Mouse (Mus musculus): Measurements from ENCODE around the gene Hnf1b. TPM values are rescaled to one million over a fixed set of nuclear protein-coding genes. Genes with fewer than 3 reads are reported as not detected.

Hnf1b gene
- not detected in 2 replicates for polyA plus RNA-seq (2015; fragmentation: Nextera tagmentation; extraction: Ambion mirVana)

DNA sequence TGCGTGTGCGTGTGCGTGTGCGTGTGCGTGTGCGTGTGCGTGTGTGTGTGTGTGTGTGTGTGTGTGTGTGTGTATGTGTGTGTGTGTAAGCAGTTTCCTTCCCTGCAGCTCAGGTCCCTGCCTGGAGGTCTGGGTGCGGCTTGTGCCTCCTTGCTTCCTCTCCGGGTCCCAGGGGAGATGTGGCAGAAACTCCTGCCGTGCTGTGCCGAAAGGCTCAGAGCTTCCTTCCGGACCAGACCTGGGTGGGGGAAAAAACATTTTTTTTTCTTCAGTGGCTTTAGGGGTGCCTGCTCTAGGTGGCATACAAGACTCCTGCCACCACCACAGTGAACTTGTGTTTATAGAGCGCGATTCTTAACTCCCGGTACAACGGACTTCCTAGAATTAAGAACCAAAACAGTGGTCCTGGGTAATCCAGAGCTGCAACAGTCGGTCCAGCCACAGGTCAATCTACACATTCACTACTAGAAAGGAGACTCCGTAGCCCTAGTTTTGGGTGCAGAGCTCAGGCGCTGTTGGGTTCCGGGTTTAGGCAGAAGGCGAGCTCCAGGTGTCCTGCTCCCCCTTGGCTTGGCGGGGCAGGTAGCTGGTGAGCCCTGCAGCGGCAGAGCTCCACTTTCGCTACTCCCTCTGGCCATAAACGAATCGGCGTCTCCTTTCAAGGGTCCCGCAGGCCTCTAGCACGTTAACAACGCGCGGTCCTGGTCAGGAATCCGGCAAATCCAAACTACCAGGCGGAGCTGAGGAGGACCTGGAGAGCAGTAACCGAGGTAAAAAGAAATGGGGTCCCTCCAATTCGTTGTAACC lies at the start of gene Hnf1b:
TSS of gene Hnf1b (plus strand) at position 535 of the 807 bp plus-strand sequence.
- 2% methylated on average over 31 of the region's 36 CpGs for WGBS
- no peak within 1 kb of the TSS for H3K4me2 ChIP-seq
- no peak within 1 kb of the TSS for H3K9ac ChIP-seq
- H3K27ac ChIP-seq: no peak within 1 kb of the TSS
- H3K9me3 ChIP-seq (replicated peaks): no peaks in the 10 kb centered on the region
- peaks cover 73% of the 10 kb centered on the region for H3K27me3 ChIP-seq
- ATAC-seq: no peak
- H3K4me1 ChIP-seq: peaks cover 11% of the 10 kb centered on the region
- no peak within 1 kb of the TSS for H3K4me3 ChIP-seq
- H3K36me3 ChIP-seq (ENCODE audit: poor library complexity, severe bottlenecking): no peaks in the 10 kb centered on the region

DNA sequence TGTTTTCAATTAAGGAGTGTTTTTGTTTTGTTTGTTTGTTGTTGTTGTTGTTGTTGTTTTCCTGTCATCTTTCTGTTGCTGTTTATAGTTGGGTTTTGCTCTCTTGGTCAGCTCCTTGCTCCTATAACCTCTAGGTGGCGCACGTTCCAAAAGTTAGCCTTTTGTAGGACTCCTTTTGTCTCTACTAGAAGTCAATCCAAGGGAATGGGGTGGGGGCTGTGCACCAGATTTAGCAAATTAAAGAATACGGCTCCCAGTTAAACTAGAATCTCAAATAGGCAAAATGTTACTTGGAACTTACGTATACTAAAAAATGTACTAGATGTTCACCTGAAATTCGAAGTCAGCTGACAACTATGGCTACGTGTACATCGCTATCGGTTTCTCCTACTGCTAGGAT lies 47.7 kb upstream of the Hnf1b start:
- Histone ChIP-seq H3K4me3 (no peak overlapping the region), H3K27me3 (no peaks in the 10 kb centered on the region), H3K9me3 (replicated peaks) (no peaks in the 10 kb centered on the region; the same call in 1 of the 2 replicates), H3K4me1 (no peaks in the 10 kb centered on the region), H3K4me2 (no peak overlapping the region), H3K27ac (no peak overlapping the region), H3K9ac (no peak overlapping the region), H3K36me3 (ENCODE audit: poor library complexity, severe bottlenecking) (no peaks in the 10 kb centered on the region)
- WGBS: 70% methylated on average over 8 of the region's 8 CpGs
- ATAC-seq: no peak

DNA sequence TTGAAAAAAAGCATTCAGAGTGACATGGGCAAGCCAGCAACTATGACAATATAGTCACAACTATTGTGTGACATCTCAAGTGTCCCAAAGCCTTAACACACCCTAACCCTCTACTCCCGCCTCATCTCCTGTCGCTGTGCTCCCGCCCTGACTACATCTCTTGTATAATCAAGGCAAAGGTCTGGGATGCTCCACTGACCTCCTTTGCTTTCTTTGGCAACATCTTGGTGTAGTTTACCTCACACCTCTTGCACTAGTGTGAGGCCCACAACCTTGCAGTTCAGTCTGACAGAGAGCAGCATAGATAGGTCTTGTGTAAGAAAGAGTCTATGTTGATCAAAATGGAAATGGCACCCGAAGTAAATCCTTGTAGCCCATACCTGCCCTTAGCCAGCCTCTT lies 47.3 kb upstream of the Hnf1b start:
- H3K4me3 ChIP-seq: no peak overlapping the region
- no peaks in the 10 kb centered on the region for H3K27me3 ChIP-seq
- H3K9ac ChIP-seq: no peak overlapping the region
- H3K9me3 ChIP-seq (replicated peaks): no peaks in the 10 kb centered on the region; the same call in 1 of the 2 replicates
- no peak overlapping the region for H3K27ac ChIP-seq
- no peaks in the 10 kb centered on the region for H3K36me3 ChIP-seq (ENCODE audit: poor library complexity, severe bottlenecking)
- no peak for ATAC-seq
- no peak overlapping the region for H3K4me2 ChIP-seq
- no peaks in the 10 kb centered on the region for H3K4me1 ChIP-seq
- 94% methylated on average over 4 of the region's 4 CpGs for WGBS

DNA sequence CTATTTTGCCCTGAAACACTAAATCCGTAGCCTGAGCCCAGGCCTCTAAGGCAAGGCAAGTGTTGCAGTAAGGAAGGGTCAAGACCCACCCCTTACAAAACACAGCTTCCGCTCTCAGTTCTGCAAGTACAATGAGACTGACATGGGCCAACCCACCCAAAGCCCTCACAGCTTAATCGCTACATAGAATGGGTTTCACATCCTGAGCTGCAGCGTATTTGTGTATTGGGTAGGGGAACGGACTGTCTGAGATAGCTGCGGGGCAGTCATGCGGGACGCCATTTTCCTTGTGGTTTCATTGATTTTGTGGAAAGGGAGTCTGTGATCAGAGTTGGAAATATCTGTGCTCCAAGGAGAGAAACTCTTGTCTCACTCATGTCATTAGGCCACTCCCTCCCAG lies 39.4 kb upstream of the Hnf1b start:
- H3K4me1 ChIP-seq: no peaks in the 10 kb centered on the region
- H3K9ac ChIP-seq: no peak overlapping the region
- H3K27me3 ChIP-seq: no peaks in the 10 kb centered on the region
- no peak overlapping the region for H3K27ac ChIP-seq
- 77% methylated on average over 8 of the region's 8 CpGs for WGBS
- H3K36me3 ChIP-seq (ENCODE audit: poor library complexity, severe bottlenecking): no peaks in the 10 kb centered on the region
- no peak overlapping the region for H3K4me2 ChIP-seq
- no peak for ATAC-seq
- H3K4me3 ChIP-seq: no peak overlapping the region
- no peaks in the 10 kb centered on the region; the same call in 1 of the 2 replicates for H3K9me3 ChIP-seq (replicated peaks)

DNA sequence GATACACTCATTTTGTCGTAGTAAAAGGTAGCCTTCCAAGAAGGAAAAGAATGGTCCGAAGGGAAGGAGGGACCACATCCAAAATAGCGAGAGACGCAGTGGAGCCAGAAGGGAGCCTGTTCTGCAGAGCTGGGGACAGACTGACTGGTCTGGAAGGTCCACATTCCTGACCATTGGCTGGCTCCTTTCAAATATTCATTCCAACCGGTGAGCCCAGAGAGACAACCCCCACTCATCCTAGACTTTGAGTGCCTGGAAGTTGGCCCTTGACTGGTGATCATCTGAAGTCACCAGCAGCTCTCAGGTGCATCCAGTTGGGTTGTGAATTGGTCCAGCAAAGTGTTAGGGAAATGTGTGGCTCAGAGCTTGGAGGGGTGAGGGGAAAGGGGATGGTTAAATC lies 34.7 kb upstream of the Hnf1b start:
- H3K9ac ChIP-seq: no peak overlapping the region
- 0 out of 2 replicates have a peak, but pooled peaks cover 6% of the 10 kb centered on the region for H3K4me1 ChIP-seq
- no peaks in the 10 kb centered on the region for H3K36me3 ChIP-seq (ENCODE audit: poor library complexity, severe bottlenecking)
- no peaks in the 10 kb centered on the region for H3K27me3 ChIP-seq
- H3K27ac ChIP-seq: no peak overlapping the region
- WGBS: 90% methylated on average over 5 of the region's 5 CpGs
- no peak overlapping the region for H3K4me3 ChIP-seq
- no peak overlapping the region for H3K4me2 ChIP-seq
- no peaks in the 10 kb centered on the region for H3K9me3 ChIP-seq (replicated peaks)
- no peak for ATAC-seq

DNA sequence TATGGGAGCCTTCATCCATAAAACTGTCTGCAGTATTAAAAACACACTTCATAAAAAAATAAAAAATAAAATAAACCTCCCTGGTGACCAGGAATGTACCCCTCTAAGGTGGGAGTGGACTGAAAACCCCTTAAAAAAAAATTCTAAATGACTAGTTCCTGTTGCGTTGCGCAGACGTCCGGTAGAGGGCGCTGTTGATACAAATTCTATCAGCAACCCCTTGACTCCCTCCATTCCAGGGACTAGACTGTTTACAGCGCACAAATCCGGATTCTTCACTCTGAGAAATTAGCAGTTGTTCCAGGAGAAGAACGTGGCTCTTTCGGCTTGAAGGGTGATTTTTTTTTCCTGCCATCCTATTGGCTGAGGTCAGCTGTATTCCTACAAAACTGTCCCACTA lies 34.2 kb upstream of the Hnf1b start:
- H3K4me1 ChIP-seq: 0 out of 2 replicates have a peak, but pooled peaks cover 7% of the 10 kb centered on the region
- no peak overlapping the region for H3K27ac ChIP-seq
- no peaks in the 10 kb centered on the region for H3K9me3 ChIP-seq (replicated peaks)
- no peak overlapping the region for H3K9ac ChIP-seq
- no peaks in the 10 kb centered on the region for H3K36me3 ChIP-seq (ENCODE audit: poor library complexity, severe bottlenecking)
- no peak overlapping the region for H3K4me2 ChIP-seq
- ATAC-seq: no peak
- no peaks in the 10 kb centered on the region for H3K27me3 ChIP-seq
- WGBS: 11% methylated on average over 9 of the region's 9 CpGs
- H3K4me3 ChIP-seq: no peak overlapping the region

DNA sequence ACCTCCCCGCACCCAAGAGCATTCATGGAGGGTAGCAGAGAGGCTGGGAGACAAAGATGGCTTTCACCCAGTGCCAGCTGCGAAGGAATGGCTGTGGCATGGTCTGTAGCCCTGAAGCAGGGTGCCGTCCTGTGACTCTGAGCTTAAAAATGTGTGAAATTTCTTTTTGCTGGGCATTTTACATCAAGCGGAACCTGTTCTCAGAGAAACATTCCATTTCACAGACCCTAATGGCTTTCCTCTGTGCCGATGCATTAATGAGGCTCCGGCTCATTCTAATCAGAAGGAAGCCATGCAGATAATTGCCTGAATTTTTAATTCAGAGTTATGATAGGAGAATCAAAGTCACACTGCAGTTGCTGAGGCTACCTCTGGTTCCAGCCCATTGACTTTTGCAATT lies 32.8 kb upstream of the Hnf1b start:
- Histone ChIP-seq H3K9ac (no peak overlapping the region), H3K9me3 (replicated peaks) (no peaks in the 10 kb centered on the region), H3K4me2 (no peak overlapping the region), H3K27me3 (no peaks in the 10 kb centered on the region), H3K4me1 (0 out of 2 replicates have a peak, but pooled peaks cover 7% of the 10 kb centered on the region), H3K27ac (no peak overlapping the region), H3K36me3 (ENCODE audit: poor library complexity, severe bottlenecking) (no peaks in the 10 kb centered on the region), H3K4me3 (no peak overlapping the region)
- 55% methylated on average over 6 of the region's 6 CpGs for WGBS
- ATAC-seq: no peak

DNA sequence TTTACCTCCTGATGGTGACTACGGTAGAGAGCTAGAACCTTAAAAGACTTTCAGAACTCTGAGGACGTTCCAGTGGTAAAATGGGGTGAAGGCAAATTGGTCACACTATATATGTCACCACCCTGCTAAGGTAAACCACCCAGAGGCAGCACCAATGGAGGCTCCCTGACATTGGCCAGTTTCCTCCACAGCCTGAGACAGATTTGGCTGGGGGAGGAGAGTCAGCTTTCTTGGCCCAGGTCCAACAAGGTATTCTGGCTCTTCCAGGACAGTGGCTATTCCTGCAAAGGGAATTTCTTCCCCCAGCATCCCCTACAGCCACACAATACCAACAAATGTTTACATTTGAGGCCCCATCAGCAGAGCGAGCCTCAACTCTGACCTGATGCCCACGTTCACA lies 31.9 kb upstream of the Hnf1b start:
- Histone ChIP-seq H3K27me3 (no peaks in the 10 kb centered on the region), H3K9me3 (replicated peaks) (no peaks in the 10 kb centered on the region), H3K4me3 (no peak overlapping the region), H3K27ac (no peak overlapping the region), H3K36me3 (ENCODE audit: poor library complexity, severe bottlenecking) (no peaks in the 10 kb centered on the region), H3K9ac (no peak overlapping the region), H3K4me2 (no peak overlapping the region), H3K4me1 (0 out of 2 replicates have a peak, but pooled peaks cover 7% of the 10 kb centered on the region)
- ATAC-seq: no peak
- 81% methylated on average over 4 of the region's 4 CpGs for WGBS

DNA sequence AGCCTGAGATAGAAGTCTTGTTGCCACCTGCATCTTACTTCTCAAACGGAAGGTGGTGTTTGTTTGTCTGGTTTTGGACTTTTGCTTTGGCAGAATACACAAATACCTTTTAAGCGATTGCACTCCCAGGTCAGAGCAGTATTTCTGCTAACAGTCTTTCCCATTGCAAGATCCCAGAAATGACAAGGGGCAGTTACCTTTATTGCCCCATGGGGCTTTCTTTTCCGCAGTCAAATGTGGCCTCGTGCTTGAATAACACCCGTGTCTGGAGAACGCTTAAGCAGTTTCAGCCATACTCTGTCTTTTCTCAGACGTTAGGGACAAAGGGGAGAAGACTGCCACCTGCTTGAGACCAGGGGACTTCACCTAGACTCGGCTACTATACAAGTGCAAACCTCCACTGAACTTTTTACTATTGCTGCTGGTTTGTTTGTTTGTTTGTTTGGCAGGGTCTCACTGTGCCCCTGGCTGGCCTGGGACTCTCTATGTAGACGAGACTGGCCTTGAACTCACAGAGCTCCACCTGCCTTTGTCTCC lies 31.2 kb upstream of the Hnf1b start:
- WGBS: 69% methylated on average over 9 of the region's 9 CpGs
- Histone ChIP-seq H3K4me2 (no peak overlapping the region), H3K4me3 (no peak overlapping the region), H3K9me3 (replicated peaks) (no peaks in the 10 kb centered on the region), H3K27ac (no peak overlapping the region), H3K9ac (no peak overlapping the region), H3K4me1 (0 out of 2 replicates have a peak, but pooled peaks cover 7% of the 10 kb centered on the region), H3K27me3 (no peaks in the 10 kb centered on the region), H3K36me3 (ENCODE audit: poor library complexity, severe bottlenecking) (no peaks in the 10 kb centered on the region)
- no peak for ATAC-seq

DNA sequence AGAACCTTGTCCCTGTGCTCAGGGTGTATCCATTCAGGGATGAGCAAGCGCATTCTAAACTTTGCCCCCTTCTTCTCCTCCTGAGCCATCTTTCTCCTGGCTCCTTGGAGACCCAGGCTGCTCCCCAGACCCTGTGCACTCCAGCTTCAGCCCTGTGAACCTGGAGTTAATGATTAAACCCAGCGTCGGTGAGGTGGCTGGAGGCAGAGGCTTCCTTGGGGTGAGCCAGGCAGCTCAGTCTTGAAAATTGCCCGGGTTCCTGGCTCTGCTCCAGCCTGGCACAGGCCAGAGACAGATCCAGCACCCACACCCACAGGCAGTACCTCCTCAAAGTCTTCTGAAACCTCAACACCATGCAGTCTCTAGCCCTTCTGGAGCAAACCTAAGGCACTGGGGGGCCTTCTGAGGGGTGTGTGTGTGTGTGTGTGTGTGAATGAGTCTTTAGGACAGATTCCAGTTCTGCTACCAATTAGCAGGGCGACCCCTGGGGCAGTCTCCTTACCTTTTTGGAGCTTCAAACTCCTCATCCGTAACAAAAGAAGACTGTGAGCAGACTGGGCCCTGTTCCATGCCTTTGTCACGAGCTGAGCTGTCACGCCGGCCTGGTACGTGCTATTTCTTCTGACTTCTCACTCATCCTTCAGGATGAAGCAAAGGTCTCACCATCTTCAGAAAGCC lies 29.9 kb upstream of the Hnf1b start:
- Histone ChIP-seq H3K4me2 (no peak overlapping the region), H3K4me3 (no peak overlapping the region), H3K27ac (no peak overlapping the region), H3K27me3 (no peaks in the 10 kb centered on the region), H3K4me1 (0 out of 2 replicates have a peak, but pooled peaks cover 7% of the 10 kb centered on the region), H3K9ac (no peak overlapping the region), H3K36me3 (ENCODE audit: poor library complexity, severe bottlenecking) (no peaks in the 10 kb centered on the region), H3K9me3 (replicated peaks) (no peaks in the 10 kb centered on the region)
- WGBS: 45% methylated on average over 10 of the region's 10 CpGs
- no peak for ATAC-seq

DNA sequence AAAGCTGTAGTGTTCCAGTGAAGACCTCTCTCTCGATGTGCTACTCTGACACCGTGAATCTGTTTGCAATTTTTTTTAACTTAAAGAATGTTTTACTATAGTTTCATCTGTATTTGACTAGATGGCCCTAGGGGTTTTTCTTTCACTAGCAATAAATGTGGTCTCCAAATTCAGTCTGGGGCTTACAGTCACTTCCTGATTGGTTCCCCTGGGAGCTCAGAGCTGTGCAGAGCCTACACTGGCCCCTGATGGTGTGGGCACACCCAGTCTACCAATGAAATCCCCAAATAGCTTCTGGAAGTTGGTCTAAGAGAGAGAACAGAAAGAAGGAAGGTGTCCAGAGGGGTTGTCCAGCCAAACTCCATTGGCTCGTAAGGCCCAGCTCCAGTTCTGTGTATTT lies 23.7 kb upstream of the Hnf1b start:
- WGBS: 92% methylated on average over 3 of the region's 3 CpGs

DNA sequence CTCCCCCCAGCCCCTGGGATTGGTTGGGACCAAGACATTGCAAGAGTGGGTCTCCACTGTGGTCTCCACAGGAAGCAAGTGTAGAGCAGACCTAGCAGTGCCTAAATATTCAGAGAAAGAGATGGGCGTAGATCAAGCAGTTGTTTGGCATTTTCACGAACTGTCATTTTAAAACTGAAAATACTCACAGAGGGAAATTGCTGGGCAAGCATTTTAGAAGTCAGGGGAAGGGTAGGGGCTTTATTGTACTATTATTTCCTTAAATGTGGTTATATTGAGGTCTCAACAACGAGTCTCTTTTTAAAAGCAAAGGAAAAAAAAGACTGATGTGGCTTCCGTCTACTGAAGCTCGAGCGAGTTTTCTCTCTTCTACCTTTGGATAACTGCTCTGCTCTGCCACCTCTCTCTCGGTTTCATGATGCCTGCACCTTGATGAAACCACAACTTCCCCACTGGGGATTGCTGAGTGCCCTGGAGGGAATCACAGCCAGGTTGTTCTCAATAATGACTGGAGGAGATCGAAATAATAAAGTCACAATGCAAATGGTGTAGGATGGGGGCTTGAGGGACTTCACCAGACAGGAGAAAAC lies 21.2 kb upstream of the Hnf1b start:
- 83% methylated on average over 8 of the region's 8 CpGs for WGBS
- Histone ChIP-seq H3K36me3 (ENCODE audit: poor library complexity, severe bottlenecking) (no peaks in the 10 kb centered on the region), H3K27ac (no peak overlapping the region), H3K4me2 (no peak overlapping the region), H3K27me3 (no peaks in the 10 kb centered on the region; the same call in 1 of the 2 replicates), H3K9ac (no peak overlapping the region), H3K4me3 (no peak overlapping the region), H3K9me3 (replicated peaks) (no peaks in the 10 kb centered on the region), H3K4me1 (no peaks in the 10 kb centered on the region)
- ATAC-seq: no peak

More for the DNA sequence above, 23.7 kb upstream of the Hnf1b start:
- Histone ChIP-seq H3K27me3 (no peaks in the 10 kb centered on the region; the same call in 1 of the 2 replicates), H3K4me2 (no peak overlapping the region), H3K36me3 (ENCODE audit: poor library complexity, severe bottlenecking) (no peaks in the 10 kb centered on the region), H3K4me3 (no peak overlapping the region), H3K9me3 (replicated peaks) (no peaks in the 10 kb centered on the region), H3K9ac (no peak overlapping the region), H3K4me1 (no peaks in the 10 kb centered on the region), H3K27ac (no peak overlapping the region)
- ATAC-seq: no peak

Data from forebrain, embryonic 13.5 days (tissue).